Mouse (Mus musculus) CD8-positive naive resting alpha-beta T cell, adult 2 months (primary cell): ENCODE measurements around the gene Ciao2a.
A peak's percentile ranks its signal among the peaks of the same experiment; 100 is the strongest.

Experiments
- DNase-seq, 2 experiments: peaks; one replicate each; pipeline ENCODE4 v3.0.0; 2022; ENCODE audit warnings: low read depth in 2 of 2, low spot score in 2 of 2

Ciao2a gene

GRCm38 (mm10) chr9:66120106-66120505 lies 6.3 kb upstream of the Ciao2a start:
- DNase-seq: no peak

- no peak for DNase-seq
These were observed 5.5 kb upstream of the Ciao2a start for GRCm38 (mm10) chr9:66120945-66121344.

- DNase-seq: no peak
These were observed 5.0 kb upstream of the Ciao2a start for GRCm38 (mm10) chr9:66121421-66121820.

DNA sequence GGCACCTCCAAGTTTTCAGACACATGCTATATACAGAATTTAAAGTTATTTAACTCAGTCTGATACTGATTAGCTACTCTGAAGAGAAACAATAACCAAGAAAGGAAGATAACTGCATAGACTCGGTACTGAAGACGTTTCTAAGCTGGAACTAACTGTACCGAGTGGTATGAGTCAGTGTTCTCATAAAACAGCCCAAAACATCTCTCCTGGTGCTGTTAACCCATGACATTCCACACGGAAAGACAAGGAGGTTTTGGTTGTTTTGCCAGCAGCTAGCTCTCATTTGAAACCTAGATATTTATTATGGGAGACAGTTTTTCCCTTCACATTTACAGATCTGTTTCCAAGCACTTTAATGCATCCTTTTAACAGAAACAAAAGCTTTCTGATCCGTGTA lies 2.8 kb upstream of the Ciao2a start:
- DNase-seq: no peak

DNA sequence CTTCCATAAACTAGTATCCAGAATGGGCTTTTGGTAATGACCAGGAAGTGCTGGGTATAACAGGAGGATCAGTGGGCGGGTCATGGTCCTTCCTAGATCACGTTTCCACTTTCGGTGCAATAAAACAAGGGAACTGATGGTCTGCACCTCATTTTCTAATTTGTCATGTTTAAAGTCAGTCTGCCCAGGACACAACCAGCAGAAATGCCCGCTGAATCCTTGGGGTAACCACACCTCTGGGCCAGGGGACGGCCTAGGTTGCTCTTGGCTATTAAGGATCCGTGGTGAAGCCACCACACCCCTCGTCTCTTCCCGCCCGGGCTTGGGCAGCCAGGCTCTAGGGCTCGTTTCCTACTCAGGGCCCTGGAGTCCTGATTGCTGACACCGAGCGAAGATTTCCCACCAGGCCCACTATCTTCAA lies 2.3 kb upstream of the Ciao2a start:
- DNase-seq: no peak

GRCm38 (mm10) chr9:66124681-66125542 lies 1.5 kb upstream of the Ciao2a start:
- peak; percentile 97 to 98 for DNase-seq

- DNase-seq: no peak
These were observed 612 bp upstream of the Ciao2a start for GRCm38 (mm10) chr9:66125543-66126455.

- DNase-seq: no peak
These were observed 759 bp downstream of the Ciao2a start for GRCm38 (mm10) chr9:66127193-66127546.

GRCm38 (mm10) chr9:66127884-66128283 lies 1.5 kb downstream of the Ciao2a start:
- DNase-seq: no peak

GRCm38 (mm10) chr9:66131466-66131865 lies 5.1 kb downstream of the Ciao2a start:
- DNase-seq: no peak

DNA sequence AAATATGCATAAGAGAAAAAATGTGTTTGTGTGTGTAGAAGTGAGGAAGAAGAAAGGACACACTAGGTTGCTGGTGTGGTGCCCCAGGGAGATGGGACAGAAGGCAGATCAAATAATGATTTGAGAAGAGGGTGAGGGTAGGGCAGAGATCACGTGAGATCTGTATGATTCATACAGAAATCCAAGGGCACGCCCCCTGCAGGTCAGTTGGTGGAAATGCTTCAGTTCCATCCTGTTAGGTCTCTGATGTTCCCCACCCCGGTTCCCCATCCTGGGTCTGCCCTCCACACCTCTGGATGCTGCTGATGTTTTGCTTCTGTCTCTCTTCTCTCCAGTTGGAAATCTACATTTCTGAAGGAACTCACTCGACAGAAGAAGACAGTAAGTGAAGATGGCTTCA lies 9.6 kb downstream of the Ciao2a start:
- DNase-seq: peak; percentile 21 to 43

DNA sequence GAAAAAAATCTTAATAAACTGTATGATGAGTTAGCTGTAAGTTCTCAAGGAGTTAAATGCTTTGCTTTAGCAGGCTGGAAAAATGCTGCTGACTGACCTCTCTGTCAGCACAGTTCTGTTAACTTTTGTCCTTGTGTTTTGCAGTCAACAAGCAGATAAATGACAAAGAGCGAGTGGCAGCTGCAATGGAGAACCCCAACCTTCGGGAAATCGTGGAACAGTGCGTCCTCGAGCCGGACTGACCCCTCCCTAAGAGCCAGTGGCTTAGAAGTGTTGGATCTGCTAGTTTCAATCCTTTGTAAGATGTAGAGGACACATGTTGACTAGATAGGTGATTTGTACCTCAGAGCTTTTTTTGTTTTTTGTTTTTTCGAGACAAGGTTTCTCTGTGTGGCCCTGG lies 11.8 kb downstream of the Ciao2a start:
- DNase-seq: no peak

DNA sequence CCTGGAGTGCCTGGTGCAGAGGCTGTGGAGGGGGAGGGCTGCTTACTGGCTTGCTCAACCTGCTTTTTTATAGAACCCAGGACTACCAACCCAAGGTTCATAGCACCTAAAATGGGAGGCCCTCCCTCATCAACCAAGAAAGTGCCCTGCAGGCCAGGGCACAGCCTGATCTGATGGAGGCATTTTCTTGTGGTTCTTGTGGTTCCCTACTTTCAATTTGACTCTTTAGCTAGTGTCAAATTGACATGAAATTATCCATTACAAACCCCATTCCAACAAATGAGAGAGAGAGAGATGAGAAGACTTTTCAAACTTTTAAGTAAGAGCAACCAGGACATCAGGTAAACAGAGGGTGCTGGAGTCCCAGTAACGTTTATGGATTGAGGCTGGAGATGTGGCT lies 15.9 kb downstream of the Ciao2a start:
- no peak for DNase-seq

DNA sequence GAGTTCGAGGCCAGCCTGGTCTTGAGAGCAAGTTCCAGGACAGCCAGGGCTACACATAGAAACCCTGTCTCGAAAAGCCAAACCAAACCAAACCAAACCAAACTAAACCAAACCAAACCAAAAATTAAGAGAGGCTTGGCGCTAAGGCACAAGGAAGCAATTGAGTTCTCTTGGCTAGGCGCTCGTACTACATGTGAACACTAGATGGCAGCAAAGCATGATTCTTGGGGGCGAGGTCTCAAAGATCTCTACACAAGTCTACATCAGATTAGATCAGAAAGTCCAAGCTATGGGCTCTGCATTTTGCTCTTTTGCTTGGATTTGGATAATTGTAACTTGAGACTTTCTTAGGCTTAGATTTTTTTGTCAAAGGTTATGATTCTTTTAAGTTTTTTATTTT lies 17.8 kb downstream of the Ciao2a start:
- DNase-seq: peak; percentile 60 to 67

DNA sequence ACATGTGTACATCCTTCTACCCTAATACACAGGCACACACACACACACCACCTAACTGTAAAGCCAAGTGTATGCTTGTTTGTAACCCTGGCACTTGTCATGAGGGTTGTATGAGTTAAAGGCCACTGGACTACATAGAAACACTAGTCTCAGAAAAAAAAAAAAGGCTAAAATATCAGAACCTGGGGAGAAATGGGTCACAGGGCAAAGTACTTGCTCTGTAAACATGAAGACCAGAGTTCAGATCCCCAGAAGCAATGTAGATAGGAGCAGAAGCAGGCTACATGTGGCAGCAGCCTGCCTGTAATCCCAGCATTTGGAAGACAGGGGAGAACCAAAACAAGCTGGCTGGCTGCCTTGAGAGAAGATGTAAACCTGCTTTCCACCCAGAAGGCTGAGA lies 19.7 kb downstream of the Ciao2a start:
- DNase-seq: no peak

- no peak for DNase-seq
These were observed 25.6 kb downstream of the Ciao2a start for GRCm38 (mm10) chr9:66152011-66152410.

DNA sequence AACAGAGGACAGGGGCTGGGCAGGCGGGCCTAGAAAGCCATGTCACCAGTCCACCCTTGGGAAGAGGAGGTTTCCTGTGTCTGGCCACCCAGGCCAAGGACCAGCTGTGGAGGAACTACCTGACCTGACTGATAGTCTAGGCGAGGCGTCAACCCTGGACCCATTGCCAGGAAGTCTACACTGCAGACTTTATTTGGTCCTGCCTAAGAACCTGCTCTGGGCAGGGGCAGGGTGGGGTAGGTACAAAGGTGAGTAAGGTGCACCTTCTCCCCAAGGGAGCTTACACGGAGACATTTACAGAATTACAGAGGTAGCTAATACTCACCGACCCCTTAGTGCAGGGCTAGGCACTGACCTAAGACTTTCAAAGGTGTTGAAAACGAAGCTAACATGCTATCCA lies 27.2 kb downstream of the Ciao2a start:
- no peak for DNase-seq

DNA sequence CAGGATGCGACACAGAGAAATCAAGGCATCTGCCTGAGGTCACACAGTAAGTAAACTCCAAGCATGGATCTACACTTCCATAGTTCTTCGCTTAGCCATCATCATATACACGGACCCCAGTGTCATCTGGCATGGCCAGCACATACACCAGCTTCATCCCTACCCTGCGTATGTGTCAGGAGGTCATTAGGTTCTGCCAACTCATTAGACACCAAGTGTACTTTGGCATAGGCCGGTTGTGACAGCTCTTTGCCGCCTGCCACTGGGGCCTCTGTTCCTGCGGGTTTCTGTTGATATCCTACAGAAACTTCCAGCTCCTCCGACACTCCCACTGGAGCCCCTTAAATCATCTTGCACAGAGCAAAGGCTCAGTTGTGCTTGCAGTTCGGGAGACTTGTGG lies 27.6 kb downstream of the Ciao2a start:
- DNase-seq: no peak

GRCm38 (mm10) chr9:66155534-66155933 lies 29.1 kb downstream of the Ciao2a start:
- DNase-seq: no peak

DNA sequence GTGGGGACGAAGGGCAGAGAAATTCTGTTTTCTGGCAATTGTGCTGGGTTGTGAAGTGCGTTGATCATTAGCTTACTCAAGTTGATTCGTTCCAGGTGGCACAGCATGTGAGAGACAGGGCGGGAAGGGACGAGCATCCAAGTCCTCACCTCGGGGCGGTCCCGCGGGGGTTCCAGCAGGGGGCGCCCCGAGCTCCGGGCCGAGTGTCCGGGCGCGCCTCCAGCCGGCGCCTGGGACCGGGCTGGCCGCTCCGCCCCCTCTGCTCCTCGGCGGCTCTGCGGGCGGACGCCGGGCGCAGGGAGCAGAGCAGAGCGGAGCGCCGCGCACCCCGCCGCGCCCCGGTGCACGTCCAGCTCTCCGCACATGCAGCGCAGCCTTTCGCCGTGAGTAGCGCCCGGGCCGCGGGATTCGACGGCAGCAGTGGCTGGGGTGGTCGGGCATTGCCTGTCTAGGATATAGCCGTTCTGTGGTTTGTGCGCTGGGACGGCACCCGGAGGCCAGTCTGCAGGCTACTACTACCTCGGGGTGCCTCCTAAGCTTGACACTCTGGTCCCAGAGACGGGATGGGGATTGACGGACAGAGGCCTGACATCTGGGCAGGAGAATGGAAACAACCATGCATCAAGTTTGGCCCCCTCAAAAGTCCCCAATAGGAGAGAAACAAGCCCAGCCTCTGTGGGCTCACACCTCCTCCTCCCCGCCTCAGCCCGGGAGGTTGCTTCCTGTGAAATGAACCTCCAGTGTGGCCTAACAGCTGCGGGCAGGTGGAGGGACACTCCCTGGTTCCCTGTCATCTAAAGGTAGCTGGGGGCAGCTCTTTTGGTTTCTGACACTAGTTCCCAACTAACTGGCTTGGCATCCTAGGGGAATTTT lies 31.8 kb downstream of the Ciao2a start, which contains the start of gene Dapk2:
Dapk2 (plus strand) TSS at position 266 of the 873 bp plus-strand sequence.
- DNase-seq: peak; percentile 24 to 42

- DNase-seq: no peak
These were observed 32.5 kb downstream of the Ciao2a start for GRCm38 (mm10) chr9:66158885-66159430.
